Mouse (Mus musculus): ENCODE measurements around the gene Vpreb3.

The Vpreb3 gene

DNA sequence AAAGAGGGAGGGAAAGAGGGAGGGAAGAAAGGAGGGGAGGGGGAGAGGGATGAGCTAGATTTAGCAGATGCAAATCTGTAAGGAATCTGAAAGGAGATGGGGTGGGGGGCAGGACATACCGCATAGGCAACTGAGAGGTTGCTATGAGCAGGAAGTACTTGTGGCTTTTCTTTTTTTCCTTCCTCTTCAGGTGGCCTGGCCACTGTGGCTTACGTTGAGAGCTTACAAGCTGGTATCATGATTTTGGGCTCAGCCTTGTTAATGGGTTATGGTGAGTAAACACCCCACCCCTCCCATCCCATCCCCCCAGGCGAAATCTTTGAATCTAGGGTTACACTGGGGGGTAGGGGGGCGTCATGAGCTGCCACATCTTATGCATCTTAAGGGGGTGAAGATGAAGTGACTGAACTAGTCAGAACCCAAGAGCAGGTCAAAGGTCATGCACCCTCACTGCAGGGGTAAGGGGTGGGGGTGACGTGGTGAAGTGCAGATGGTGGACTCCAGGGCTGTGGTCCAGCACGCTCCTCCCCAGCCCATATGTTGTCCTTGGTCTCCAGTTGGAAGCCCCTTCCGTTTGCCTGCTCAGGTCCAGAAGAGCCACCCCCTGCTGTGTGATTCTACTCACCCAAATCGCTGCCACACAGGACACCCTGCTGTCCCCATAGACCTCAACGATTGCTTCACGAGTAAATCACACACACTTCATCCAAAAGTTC, 35.4 kb downstream of the Vpreb3 start:
- DNase-seq = no peak

DNA sequence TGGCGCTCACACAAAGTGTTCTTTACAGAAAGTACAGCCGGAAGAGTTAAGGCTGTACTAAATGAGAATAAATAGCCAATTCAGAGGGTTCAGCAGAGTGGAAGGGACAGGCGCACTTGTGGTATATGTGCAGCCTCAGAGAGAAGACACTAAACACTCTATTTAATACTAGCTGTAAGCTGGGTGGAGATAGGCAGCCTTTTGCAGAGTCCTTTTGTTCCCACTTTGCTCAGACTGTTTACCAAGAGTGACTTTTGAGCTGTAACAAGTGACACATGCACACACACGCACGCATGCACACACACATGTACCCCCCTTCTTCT, 35.9 kb downstream of the Vpreb3 start:
- DNase-seq = no peak

DNA sequence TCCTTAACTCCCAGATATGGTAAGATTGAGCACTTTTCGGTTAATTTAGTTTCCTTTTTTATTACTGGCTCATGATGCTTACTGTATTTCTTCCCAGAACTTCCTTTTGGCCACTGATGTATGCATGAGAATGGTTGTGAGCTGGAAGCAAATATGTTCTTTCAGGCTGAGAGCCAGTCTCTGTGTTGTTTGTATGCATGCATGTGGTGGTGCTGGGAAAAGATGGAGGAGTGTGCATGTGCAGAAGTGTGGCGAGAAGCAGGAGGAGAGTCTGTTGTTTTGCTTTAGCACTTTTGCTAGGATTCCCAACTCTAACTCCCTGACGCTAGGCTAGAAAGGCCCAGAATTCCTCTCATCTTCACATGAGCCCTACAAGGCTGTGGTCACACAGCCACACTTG, 36.6 kb downstream of the Vpreb3 start:
- peak; percentile 17 for DNase-seq

DNA sequence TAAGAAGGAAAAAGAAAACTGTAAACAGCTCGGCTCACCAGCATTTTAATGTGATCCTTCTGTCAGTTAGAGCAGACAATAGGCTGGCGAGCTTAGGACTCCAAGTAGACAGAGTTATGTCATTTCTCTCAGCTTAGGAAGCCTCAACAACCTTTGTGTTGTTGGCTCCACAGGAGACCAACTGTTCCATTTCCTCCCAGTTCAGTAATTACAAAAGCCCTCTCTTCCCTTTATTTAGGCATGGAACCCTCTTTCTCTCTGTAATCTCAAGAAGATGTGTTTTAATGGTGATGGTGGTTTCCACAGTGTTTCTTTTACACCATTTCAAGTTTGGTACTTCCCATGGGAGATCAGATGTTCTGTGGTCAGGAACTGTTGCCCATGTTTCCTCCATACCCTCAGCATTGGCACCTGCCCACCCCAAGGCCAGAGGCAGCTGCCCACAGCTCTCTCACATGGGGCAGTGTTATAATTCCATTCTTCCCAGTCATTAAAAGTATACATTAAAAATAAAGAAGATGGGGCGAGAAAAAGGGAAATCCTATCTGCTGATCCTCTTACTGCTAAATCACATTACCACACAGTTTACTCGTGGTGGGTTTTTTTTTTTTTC, 47.7 kb downstream of the Vpreb3 start:
- no peak for DNase-seq

DNA sequence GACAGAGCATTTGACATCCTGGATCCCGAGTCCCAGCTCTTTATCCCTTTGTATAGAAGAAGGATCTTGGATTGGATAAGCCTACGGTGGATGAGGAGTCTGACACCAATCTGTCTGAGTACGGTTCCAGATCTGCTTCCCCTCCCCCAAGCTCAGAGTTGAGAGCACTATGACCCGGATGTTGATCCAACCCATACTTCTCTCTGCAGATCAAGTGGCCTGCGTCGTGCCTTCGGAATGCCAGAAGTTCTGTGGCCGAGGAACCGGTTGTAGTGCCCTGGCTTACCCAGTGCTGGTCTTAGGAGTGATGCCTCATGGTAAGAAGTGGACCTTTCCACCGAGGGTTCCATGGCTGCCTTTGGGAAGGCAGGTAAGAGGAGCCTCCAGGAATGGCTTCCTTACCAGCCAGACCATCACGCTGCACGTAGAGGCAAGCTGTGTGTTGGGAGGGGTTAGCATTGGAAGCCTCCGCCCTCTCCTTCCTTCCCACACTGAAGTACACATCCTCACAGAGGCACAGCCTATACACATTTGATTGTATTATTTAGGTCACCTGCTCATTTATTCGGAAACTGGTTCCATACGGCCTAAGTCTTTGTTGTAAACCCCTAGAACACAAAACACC, 50.9 kb downstream of the Vpreb3 start:
- no peak for DNase-seq

DNA sequence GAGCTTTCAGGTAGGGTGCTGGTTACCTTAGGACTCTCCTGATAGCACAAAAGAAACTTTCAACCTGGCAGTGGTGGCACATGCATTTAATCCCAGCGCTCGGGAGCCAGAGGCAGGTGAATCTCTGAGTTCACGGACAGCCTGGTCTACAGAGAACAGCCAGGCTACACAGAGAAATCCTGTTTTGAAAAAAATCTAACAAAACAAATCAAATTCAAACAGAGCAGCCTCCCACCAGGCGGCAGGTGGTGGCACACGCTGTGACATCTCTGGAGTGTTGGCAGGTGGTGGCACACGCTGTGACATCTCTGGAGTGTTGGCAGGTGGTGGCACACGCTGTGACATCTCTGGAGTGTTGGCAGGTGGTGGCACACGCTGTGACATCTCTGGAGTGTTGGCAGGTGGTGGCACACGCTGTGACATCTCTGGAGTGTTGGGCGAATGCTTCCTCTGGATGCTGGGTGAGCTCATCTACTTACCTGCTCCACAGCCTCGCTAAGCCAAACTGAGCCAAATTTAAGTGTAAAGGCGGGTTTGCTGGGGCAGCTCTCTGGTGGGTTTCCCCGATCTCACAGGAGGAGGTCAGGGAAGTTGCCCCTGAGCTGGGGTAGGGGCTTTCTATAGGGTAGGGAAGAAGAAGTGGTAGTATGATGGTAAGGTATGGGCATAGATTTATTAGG, 51.8 kb downstream of the Vpreb3 start:
- peak; percentile 24 for DNase-seq

DNA sequence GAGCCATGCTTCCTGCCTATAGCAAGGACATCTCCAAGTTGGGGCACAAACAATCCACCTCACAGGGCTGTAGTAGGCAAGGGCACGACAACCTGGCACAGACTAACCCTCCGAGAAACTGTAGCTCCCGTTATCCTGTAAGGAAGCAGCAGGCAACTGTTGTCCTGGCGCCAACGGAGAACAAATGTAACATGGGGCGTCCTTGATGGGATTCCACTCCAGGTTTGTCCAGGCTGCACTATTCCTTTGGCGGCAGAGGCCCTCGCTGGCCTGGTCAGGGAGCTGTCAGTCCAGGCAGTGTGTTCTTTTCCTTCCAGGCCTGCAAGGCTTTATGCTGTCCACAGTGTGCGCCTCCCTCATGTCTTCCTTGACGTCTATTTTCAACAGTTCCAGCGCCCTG, 52.6 kb downstream of the Vpreb3 start:
- no peak for DNase-seq

DNA sequence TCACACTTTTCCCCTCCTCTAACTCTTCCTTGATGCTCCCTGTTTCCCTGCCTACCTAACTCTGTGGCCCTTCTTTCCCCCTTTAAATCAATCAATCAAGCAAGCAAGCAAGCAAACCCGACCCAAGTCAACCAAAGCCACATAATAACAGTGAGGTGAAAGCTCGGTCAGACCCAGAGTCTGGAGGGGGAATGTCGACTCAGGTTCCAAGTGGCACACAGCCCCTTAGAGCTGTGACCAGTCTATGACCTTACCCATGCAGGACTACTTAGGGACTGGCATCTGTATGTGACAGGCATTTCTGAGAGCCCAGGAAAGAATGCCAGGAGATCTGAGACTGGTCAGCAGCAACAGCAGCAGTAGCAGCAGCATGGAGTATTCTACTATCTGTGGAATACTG, 53.5 kb downstream of the Vpreb3 start:
- no peak for DNase-seq

Measured in layer of hippocampus, adult 9-11 months (tissue).